Mouse (Mus musculus) lung, postnatal 0 days (tissue): Measurements from ENCODE around the gene Hmcn2.

Source experiments
- CTCF ChIP-seq: IDR thresholded peaks from 2 replicates; pipeline ENCODE4 v1.5.1; 2016; ENCODE audit warnings: antibody characterized with exemption, mild to moderate bottlenecking
- EP300 ChIP-seq: IDR thresholded peaks from 2 replicates; pipeline ENCODE4 v1.6.1; 2016; ENCODE audit warnings: antibody characterized with exemption, mild to moderate bottlenecking, control low read depth

DNA sequence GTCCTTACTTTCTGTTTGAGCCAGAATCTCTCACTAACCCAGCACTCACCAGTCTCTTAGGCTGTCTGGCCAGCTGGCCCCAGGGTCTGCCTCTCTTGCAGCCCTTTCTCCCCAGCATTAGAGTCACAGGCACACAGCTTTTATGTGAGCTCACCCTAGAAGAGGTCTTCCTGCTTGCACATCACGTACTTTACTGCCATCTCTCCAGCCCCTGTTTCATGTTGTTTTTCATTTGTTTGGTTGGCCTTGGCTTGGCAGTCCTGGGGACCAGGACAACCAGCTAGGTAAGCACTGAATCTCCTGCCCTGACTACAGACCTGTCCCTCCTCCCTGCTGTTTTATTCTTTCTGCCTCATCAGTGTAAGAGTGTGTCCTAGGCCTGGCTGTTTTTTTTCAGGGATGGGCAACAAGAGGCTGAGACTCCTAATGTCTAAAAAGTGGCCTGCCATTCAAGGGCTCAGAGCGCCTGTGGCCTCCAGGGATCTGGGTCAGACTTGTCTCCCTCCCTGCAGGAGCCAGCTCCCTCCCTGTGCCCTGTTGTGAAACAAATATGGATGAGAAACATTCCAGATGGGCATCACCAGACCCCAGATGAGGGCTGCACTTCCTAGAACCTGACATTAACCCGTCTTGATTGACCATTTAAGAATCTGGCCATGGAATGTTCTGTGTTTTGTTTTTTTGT, 134.7 kb downstream of the Hmcn2 start:
- TF ChIP-seq CTCF = no peak
- TF ChIP-seq EP300 = no peak
